Mouse (Mus musculus): Measurements from ENCODE around the gene Sp3.

Sp3 gene

DNA sequence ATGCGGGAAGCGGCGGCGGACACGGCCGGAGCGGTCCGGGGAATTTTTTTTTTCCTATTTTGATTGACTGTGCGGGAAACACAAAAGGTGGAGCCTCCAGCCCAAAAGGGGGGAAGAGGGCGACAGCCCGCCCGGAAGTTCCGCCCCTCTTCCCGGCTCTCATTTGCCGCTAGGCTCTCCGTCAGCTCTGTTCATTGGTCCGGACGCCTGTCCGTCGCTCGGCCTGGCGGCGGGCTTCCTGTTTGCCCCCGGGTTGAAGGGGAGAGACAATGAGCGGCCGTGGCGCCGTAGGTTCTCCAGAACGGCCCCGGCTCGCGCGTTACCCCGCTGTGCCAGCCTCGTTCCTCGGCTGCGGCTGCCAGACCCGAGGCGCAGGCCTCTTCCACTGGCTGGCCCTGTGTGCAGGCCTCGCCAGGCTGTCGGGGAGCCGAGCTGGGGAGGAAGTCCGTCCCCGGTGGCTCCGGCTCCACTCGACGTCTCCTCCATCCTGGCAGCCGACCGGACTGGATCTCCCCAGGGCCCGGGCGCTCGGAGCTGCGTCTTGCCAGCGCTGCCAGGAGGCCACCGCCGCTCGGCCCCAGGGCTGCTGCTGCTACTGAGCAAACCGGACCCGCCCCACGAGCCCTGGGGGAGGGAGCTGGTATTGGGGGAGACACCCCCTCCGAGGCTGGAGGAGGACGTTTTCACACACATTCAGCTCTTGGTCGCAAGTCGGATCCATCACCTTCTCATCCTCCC is at the start of gene Sp3:
TSS of gene Sp3 (minus strand) at position 110 of the 738 bp plus-strand sequence.
- DNase-seq (ENCODE audit: low read depth), result peak; percentile 98

DNA sequence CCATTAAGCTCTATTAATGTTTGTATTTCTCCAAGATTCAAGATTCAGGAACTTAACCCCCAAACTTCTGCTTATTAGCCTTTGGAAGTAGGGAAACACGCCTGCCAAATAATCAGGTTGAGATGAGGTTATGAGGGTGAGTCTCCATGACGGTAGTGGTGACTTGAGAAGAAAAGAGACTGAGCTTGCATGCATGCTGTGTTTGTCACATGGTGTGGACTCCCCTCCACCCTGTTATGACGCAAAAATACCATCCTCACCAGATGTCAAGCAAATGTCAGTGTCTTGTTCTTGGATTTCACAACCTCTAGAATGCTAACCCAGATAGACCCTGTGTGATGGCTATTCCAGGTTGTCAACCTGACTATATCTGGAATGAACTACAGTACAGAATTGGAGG is 49.6 kb upstream of the Sp3 start:
- DNase-seq (ENCODE audit: low read depth), result no peak

DNA sequence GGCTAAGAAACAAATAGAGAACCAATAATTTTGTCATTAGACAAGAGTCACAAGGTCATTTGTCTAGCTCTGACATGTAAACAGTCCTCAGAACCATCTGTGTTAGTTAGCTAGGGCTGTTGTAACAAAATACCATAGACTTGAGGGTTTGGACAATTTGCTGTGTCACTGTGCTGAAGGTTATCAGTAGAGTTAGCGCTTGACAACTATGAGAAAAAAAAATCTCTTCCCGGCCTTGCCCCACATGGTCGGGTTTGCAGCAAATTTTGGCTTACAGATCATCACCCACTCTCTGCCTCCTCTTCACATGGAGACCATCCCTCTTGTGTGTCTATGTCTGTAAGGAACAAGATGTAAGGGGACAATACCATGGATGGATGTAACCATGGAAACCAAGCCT is 47.8 kb upstream of the Sp3 start:
- no peak for DNase-seq (ENCODE audit: low read depth)

DNA sequence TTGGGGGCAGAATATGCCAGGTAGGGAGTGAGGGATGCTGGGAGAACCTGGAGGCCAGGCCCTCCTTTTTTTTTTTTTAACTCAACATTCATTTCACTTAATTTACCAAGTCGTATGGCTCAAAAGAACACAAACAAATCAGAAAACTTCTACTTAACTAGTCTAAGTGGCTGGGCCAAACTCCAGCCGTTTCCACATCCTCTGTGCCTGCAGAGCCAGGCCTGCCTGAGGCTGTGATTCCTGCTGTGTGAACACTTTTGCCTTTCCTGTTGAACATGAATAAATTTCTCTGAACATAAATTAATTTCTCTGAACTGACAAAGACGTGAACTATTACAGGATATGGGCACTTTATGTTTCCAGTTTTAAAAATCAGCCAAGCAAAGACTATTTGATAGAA is 46.9 kb upstream of the Sp3 start:
- DNase-seq (ENCODE audit: low read depth), result peak; percentile 79

DNA sequence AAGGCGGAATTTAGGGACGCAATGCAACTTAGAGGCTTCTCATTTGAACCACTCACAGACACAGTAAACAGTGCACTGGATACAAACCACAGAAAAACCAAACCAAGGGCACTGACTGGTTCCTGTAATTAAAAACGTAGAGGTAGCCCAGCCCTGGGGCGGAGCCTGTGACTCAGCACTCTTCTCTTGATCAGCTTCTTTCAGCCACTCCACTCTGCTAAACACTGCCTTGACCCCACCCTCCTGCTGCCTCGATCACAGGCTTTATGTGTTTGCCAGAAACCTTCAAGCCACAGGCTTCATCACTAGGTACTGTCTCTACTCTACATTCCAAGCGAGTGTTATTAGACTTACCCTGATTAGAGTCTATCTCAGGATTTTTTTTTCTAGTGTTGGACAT is 43.6 kb upstream of the Sp3 start:
- peak; percentile 70 for DNase-seq (ENCODE audit: low read depth)

DNA sequence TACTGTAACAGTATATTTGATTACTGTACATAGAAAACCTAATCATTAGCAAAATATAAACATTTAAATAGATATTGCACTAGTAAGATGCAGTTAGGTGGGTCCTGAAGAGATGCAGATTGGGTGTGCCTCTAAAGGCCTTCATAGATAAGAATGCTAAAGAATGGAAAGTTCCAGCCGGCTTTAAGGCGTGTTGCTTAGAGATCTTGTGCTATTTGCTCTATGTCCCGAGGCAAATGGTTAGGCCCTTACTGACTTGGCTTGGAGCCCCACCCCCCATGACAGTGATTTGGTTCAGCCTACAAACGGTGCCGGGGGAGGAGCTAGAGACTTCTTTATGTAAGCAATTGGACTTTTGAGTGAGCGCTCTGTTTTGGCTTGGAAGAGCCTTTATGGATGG is 40.8 kb upstream of the Sp3 start:
- peak; percentile 31 for DNase-seq (ENCODE audit: low read depth)

DNA sequence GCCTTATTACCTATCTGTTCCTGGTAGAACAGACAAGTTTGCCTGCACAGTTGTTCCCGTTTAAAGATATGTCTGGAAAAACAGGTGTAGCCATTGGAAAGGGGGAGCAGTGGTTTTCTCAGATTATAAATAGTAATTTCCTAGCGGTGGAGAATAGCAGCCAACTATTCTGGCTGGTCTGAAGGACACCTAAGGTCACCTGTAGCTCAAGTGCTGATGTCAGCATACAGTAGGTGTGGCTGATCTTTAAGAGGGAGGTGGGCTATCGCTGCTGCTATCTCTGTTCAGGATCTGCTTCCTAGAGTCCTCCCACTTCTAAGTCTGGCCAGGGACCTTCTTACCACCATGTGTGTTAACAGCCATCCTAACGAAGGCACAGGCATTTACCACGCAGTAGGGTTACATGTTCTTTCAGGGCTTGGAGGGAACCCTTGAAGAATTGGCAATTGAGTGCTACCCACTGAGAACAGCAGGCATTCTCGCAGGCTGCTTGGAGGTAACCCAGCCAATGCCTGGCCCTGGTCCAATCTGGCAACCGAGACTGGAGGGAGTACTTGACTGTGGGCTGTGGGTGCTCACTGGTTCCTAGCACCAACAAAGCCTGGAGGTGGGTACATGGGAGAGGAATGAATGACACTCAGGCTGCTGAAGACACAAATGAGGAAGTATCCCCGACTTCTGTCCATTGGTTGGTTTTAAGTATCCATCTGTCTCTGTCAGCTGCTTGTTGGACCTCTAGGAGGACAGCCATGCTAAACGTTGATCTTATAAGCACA is 39.3 kb upstream of the Sp3 start:
- DNase-seq (ENCODE audit: low read depth), result peak; percentile 58

DNA sequence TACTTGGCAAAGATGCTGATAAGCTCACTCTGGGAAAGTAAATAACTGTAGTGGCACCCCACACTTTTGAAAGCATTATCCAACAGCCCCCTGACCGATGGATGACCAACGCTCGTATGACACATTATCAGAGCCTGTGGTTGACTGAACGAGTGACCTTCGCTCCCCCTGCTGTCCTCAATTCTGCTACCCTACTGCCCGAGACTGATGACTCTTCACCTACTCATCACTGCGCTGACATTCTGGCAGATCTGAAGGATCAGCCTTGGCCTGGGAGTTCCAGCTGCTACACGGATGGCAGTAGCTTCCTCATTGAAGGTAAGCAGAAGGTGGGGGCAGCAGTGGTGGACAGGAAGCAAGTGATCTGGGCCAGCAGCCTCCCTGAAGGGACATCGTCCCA is 33.8 kb upstream of the Sp3 start:
- DNase-seq (ENCODE audit: low read depth), result peak; percentile 34

DNA sequence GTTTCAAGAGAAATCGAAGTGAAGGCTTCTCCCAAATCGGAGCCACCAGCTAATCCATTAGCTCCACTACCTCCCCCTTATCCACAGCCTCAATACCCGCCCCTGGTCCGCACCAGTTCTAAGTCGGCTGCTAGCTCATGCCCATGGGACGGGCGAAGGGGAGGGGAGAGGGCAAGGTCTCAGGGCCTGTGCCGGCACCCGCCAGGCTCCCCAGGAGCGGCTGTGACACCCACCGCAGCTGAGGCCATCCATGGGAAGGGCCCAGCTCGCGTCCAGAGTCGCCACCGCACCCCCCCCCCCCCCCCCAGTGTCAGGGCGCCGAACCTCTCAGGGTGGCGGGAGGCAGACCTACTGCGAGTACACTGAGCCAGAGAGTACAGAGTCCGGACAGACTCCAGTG is 32.4 kb upstream of the Sp3 start:
- DNase-seq (ENCODE audit: low read depth), result peak; percentile 58

DNA sequence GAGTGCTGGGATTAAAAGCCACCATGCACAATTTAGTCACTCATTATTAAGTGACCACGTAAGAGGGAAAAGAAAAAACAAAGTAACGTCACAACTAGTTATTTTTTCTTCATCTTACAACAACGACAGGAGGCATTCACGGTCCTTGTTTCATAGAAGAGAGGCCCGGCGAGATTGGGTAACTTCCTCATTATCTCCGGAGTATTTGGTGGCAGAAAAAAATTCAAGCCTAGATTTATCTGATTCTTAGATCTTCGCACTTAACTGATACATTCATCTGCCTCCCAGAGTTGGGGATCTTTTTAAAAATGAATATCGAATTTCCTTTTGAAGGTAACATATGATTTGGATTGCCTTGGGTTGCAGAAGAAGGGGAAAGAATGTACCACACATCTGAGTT is 27.2 kb upstream of the Sp3 start:
- no peak for DNase-seq (ENCODE audit: low read depth)

DNA sequence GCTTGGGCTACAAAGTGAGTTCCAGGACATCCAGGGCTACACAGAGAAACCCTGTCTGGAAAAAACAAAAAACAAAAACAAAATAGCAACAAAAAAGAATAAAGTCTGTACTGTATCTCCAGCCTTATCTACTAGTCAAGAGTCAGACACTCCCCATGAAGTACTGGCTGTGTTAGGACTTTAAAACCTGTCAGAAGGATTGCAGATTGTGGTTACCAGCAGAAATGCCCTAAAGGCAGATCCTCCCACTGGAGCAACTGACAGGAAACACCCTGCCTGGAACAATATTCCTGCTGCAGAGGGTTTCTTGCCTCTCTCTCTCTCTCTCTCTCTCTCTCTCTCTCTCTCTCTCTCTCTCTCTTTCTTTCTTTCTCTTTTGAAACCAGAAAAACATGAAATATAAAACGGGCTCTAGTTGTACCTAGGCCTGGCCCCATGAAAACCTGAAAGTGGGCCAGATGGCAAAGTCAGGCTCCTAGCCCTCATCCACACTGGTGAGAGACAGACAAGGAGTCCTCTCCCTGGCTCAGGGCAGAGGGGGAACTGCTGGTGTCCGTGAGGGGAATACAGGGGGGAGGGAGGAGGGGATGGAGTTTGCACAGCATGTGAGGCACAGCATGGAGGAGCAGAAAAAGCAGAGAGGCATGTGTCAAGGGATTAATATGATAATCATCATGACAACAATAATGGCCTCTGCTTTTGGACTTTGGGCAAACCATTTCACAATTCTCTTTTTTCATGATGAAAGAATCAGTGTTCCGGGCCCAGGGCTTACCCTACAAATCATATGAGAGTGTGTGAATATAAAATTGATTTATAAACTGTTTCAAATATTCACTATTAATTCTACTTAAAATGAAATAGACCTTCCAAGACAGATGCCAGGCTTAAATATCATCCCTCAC is 25.6 kb upstream of the Sp3 start:
- DNase-seq (ENCODE audit: low read depth), result peak; percentile 82

DNA sequence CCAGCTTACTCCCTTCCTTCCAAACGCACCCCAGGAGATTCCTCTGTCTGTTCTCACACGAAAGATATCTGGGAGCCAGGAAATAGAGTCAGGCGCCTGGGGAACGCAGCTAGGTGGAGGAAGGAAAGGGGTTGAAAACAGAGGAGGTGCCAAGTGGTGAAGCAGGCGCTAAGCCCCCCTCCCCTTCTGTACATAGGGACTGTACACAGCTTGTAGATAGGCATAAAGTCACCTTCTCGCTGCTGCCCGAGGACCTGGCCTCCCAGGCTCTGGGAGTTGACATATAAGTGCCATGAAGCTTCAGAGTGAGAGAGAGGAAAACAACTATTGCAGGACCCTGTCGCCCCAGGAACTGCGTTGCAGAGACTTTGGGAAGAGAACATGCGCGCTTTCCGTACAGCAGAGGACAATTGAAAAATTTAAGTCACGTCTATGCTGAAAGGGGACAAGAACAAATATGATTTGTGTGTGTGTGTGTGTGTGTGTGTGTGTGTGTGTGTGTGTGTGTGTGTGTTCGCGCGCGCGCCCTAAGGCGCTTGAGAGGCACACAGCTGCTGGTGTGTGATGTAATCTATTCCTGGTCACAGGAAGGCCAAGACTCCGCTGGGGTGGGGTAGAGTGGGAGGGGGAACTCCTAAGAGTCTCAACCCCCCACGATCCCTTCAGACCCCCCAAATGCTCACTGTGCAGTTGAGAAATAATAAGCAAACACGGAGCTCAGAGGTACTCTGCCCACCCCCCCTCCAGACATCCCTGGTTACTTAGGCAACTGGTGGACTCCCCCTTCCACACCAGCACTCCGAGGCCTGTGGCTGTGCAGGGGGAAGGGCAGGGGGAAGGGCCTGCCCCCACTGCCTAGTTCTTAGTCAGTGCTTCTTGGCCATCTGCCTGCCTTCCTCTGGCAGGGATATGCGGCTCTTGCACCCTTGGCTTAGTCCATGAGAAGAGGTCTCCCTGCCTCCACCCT is 23.8 kb upstream of the Sp3 start:
- peak; percentile 99 for DNase-seq (ENCODE audit: low read depth)

DNA sequence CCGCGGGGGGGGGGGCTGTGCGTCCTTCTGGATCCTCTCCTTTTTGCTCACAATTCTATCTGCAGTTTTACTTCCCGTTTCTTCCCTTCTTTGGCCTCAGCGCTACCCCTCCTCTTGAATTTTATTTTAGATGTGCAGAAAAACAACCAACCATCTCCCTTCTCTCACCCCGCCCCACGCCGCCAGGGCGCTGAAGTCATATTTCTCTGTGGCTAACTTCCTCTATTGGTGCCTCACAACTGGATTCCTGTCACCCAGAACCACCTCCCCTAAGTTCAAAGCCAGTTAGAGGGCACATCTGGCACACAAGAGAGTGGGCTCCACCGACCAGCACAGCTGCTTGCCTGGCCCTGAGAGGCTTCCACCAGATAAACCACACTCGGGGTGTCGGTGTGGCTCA is 22.8 kb upstream of the Sp3 start:
- peak; percentile 15 for DNase-seq (ENCODE audit: low read depth)

DNA sequence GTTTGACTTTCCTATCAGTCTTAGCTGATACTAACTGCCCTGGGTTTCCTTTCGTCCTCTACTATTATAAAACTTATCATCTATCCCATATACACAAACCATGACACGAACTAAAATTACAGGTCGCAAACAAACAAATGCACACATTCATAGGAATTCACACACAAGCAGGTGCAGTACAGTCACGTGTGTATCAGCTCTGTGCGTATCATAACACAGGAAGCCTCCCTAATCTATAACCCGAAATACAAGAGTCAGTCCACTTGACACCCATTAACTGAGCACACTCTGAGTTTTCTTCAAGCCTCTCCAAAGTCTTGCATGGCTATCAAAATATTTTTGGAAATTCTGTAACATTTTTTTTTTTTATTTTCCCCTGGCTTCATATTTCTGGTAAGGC is 22.2 kb upstream of the Sp3 start:
- DNase-seq (ENCODE audit: low read depth), result no peak

DNA sequence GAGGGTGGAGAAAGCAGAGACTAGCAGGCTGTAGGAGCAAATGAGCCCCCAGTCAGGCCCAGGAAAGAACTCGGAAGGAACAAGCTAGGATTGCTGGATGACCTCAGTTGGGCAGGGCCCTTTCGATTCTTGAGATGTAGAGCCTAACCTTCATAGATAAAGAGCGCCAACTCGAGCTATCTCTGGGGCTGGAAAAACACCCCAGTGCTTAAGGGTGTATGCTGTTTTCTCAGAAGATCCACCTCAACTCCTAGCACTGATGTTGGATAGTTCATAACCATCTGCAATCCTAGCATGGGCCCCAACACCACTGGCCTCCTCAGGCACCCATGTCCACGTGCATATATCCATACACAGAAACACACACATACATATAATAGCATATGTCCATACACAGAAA is 21.7 kb upstream of the Sp3 start:
- no peak for DNase-seq (ENCODE audit: low read depth)

DNA sequence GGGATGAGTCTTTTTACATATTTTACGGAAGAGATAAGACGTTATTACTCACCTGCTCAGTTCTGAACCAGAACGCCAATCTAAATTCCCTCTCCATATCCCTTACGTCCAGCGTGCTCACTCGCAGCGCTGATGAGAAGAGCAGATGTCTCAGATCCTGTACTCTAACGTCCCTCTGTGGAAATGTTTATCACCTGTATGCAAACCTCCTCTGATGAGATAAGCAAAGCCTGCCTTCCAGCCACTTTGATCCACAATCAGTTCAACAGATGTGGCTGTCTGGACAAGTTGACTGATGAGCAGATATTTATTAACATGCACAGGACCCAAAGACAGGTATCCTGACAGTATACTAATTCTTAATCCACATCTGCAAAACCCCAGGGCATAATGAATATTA is 19.9 kb upstream of the Sp3 start:
- DNase-seq (ENCODE audit: low read depth), result no peak

DNA sequence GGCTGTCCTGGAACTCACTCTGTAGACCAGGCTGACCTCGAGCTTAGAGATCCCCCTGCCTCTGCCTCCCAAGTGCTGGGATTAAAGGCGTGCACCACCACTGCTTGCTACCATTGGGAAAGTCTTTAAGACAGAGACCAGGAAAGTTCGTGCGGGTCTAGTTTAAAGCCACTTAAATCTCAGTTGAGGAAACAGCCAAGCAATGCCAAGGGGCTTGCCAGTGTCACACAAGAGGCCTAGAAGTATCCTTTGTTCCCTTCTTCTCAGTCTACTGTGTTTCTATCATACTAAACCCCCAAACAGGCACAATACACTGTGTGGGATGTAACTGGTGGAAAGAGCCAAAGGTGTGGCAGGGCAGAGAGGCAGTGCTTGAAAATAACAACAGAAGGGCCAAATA is 17.3 kb upstream of the Sp3 start:
- no peak for DNase-seq (ENCODE audit: low read depth)

DNA sequence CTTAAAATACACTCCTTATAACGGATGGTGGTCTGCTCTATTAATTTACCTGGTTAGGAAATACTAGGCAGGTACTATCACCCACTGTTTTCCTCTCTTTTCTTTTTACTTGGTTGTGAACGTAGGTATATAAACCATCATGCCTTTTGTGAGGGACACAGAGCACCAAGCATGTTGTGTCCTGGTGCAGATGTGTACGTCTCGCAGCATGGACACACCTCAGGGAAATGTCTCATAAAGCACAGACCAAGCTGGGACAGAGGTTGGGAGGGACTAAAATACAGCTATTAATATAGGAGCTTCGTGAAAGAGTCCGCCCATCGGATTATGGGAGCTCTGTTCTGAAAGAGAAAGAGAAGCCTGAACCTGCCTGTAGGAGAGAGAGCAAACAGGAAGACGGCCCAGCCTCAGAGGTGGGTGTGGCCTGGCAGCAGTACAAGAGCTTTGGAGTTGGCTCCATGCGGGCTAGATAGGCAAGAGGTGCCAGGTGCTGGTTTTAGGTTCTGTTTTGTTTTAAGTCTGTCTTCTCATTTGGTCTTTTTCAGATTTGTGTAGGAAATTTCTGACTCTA is 16.6 kb upstream of the Sp3 start:
- peak; percentile 65 for DNase-seq (ENCODE audit: low read depth)

DNA sequence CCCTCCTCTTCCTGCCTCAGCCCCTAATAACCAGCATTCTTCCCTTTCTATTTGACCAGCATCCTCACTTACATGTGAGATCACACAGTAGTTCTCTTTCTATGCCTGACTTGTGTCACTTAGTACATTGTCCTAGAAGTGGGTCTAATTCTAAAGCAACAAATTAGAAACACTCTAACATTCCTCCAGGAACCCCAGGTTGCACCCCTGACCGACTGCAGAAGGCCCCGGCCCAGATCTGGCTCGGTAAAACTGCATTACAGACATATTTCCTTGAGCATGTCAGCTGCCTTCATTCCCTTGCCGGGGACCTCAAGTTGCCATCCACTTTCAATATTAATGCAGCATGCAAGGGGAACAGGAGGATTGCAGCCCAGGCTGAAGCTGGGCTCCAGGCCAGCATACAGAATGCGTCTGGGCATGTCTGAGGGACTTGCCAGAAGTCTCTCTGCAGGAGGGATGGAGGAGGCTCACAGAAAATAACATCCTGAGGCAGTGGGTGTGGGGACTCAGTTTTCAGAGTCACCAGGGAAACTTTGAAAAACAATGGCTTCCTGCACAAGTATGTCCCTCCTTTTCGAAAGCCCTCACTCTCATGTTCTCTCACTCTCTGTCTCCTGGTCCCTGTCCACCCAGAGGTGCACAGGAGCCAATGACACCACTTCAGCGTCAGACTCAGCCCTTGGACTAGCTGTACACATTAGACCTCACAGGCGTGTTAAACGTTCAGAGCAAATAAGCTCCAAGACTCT is 15.3 kb upstream of the Sp3 start:
- DNase-seq (ENCODE audit: low read depth), result peak; percentile 93

DNA sequence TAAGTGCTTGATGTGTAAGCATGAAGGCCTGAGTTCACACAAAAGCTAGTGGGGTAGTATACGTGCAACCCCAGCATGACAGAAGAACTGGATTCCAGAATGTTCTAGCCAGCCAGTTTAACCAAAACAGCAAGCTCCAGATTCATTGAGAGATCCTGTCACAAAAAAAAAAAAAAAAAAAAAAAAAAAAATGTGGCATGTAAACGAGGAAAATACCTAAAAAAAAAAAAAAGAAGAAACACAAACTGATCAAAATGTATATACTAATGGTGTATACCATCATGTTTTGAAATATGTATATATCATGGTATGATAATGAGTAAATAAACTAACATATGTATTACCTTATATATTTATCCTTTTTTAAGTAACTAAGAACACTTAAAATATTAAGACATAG is 13.9 kb upstream of the Sp3 start:
- DNase-seq (ENCODE audit: low read depth), result no peak
